Mouse (Mus musculus) lung, postnatal 25 days (tissue): ENCODE data around the gene Gm5622.
"Not testable (repeated sequence)": the region's sequence is repeated elsewhere in the genome, so short reads cannot be mapped to it uniquely, and the experiment has no call there.

Experiments
- DNase-seq: peaks from one replicate; pipeline ENCODE4 v3.0.0; 2022; ENCODE audit warnings: low spot score

Gm5622 gene

DNA sequence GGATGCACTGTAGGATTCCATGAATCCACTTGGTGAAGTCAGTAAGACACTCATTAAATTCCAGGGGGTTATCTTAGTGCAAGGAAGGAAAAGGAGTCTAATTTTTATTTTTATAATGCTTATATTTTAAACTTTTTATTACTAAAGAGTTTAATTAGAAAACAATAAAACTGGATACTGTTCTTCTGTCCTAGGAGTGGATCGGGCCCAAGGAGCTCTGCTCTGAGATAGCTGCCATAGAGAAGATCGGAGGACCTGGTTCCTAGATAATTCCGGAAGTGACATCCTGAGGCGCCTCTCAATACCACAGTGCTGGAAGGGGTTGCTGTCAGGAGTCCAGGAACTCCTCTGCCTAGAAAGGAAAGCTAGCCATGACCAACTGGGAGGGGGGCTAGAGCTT, at the start of gene Gm5622:
TSS of gene Gm5622 (plus strand) at position 301 of the 400 bp plus-strand sequence.
- no peak for DNase-seq

DNA sequence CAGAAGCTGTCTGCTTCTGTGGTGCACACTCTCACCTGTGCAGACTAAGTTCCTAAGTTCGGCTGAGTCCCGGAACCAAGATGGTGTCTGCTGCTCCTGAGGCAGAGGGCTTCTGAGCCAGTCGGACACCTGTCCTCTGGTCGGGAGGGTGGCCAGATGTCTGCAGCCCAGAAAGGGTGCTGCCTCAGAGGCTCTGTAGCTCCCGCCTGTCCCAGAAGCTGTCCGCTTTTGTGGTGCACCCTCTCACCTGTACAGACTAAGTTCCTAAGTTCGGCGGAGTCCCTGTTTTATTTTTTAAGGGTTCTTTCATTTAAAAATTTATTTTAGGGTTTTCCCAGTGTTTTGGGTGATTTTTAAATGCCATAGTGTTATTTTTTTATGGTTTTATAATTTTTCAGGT, 45.2 kb upstream of the Gm5622 start:
- DNase-seq = no peak

- not testable (repeated sequence) for DNase-seq
Measured at GRCm38 (mm10) chr14:51573963-51574362, 21.4 kb downstream of the Gm5622 start, which contains the start of gene Gm17175. Gene Gm17175, minus strand, starts transcription at chr14:51574063.

- DNase-seq = not testable (repeated sequence)
Measured at GRCm38 (mm10) chr14:51592039-51592438, 39.4 kb downstream of the Gm5622 start, which contains the start of gene Gm17174. Gene Gm17174, minus strand, starts transcription at chr14:51592139.

DNA sequence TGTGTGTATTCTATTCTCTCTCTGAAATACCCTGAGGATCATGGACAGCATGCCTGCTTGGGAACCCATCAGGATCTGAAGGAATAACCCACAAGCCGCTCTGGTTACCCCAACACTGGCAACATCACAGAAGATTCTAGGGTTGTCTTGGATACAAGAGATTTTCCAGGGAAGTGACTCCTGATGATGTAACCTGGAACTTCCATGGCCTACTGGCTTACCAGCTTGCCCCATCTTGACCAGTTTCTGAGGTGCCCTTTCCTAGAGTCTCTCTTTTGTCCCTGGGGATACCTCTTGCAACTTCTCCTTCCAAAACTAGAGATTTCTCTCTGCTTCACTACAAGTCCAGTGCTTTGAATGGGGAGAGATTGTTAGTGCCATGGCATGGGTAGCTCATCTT, 58.6 kb downstream of the Gm5622 start, which contains the start of gene Gm17078:
TSS of gene Gm17078 (minus strand) at position 101 of the 400 bp plus-strand sequence.
- DNase-seq = no peak

- DNase-seq = peak; percentile 0
Measured at GRCm38 (mm10) chr14:51632426-51632825, 79.8 kb downstream of the Gm5622 start.

DNA sequence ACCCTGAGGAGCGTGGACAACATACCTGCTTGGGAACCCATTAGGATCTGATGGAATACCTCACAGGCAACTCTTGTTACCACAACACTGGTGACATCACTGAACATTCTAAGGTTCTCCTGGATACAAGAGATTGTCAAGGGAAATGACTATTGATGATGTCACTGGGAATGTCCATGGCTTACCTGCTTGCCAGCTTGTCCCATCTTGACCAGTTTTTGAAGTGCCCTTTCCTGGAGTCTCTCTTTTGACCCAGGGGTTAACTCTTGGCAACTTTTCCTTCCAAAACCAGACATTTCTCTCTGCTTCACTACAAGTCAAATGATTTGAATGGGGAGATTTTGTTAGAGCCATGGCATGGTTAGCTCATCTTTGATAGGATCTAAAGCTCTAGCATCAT, 83.0 kb downstream of the Gm5622 start, which contains the start of gene Gm4181:
TSS of gene Gm4181 (minus strand) at position 101 of the 400 bp plus-strand sequence.
- not testable (repeated sequence) for DNase-seq

DNA sequence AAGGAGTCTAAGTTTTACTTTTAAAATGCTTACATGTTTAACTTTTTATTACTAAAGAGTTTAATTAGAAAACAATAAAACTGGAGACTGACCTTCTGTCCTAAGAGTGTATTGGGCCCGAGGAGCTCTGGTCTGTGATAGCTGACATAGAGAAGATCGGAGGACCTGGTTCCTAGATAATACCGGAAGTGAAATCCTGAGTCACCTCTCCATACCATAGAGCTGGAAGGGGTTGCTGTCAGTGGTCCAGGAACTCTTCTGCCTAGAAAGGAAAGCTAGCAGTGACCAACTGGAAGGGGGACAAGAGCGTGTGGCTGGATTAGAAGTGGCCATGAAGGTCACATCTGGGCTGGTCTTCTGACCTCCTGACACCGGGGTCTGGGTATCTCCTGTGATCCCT, 124.7 kb downstream of the Gm5622 start:
- no peak for DNase-seq

- DNase-seq = not testable (repeated sequence)
Measured at GRCm38 (mm10) chr14:51695368-51695767, 142.8 kb downstream of the Gm5622 start, which contains the start of gene Gm17079. Gene Gm17079, minus strand, starts transcription at chr14:51695468.
